Mouse (Mus musculus) adrenal gland, adult 18-20 months (tissue): ENCODE measurements around the gene Crybb1. TPM values are rescaled to one million over a fixed set of nuclear protein-coding genes. Genes with fewer than 3 reads are reported as not detected.

Source experiments
- DNase-seq, 2 experiments: peaks; one replicate each; pipeline ENCODE4 v3.0.0; 2021 to 2022; ENCODE audit warnings: low spot score in 2 of 2
- total RNA-seq, 2 experiments: library from RNA; stranded (reverse); gene quantifications; 1 replicate in 1 of 2; 2 replicates in 1 of 2; pipeline ENCODE4 v1.2.3; 2021

The Crybb1 gene
- total RNA-seq, 2 experiments from 2014 or later: 3.2 to 3.3 TPM

DNA sequence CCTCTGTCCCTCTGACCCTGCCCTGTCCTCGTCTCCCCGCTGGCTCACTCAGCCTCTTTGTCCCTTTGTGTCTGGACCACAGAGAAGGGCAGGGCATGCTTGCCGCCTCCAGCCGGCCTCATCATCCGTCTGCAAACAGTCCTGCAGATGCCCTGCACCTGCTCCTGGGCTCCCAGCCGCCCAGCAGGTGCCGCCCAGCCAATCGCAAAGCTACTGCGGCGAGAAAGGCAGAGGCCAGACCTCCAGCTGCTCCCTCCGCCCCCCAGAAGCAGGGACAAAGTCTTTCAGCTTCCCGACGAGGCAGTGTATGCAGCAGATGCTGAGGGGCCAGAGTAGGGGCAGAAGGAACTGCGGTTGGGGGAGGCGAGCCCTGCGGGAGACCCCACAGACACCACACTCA, 18.2 kb upstream of the Crybb1 start:
- no peak for DNase-seq

- DNase-seq: no peak
Measured at GRCm38 (mm10) chr5:112237866-112238570, 17.6 kb upstream of the Crybb1 start.

- no peak for DNase-seq
Measured at GRCm38 (mm10) chr5:112238781-112239482, 16.7 kb upstream of the Crybb1 start.

- DNase-seq: peak; percentile 92 to 94
Measured at GRCm38 (mm10) chr5:112240761-112241160, 14.9 kb upstream of the Crybb1 start.

DNA sequence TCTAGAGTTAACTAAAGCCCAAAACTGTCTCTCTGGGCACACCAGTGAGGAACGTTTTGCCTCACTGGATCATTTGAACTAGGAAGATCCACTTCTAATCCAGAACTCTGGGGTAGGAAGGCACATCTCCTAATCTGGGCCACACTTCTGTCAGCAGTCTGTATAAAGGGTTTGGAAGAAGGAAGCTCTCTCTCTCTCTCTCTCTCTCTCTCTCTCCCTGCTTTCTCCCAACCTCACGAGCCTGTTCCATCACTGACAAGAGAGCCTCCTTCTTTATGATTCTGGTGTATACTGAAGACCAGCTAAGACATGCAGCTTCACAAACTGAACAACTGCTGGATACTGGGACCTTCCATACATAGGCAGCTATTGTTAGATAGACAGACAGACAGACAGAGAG, 13.8 kb upstream of the Crybb1 start:
- no peak for DNase-seq

GRCm38 (mm10) chr5:112242361-112242778, 13.2 kb upstream of the Crybb1 start:
- no peak for DNase-seq

- no peak for DNase-seq
Measured at GRCm38 (mm10) chr5:112243041-112243440, 12.6 kb upstream of the Crybb1 start.

DNA sequence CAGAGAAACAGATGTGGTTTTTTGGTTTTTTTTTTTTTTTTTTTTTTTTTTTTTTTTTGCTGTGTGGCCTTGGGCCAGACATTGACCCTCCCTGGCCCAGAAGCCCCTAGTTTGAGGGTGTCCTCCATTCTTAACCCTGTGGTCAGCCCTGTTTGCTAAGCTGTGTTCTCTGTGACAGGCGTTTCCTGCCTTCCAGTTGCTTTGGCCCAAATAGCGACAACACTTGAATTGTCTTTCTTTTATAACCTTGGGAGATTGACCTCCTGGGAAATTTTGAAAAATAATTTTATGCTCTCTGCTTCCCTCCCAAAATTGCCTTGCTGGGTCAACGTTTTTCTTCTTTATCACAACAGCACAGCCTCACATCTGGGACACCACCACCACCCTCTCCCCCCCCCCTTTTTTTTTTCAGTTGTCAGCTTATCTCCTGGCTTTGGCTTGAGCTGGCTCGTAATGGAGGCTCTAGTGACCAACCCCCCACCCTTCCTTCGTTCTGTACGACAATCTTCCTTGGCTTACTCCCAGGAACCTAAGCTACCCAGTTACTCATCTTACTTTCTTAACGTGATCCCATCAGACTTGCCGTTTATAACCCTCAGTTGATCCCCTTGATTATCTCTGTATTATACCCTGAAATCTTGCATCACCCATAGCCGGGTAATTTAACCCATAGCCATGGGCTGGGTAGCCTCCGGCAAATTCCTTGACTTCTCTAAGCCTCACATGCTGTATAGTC, 11.9 kb upstream of the Crybb1 start:
- no peak for DNase-seq

DNA sequence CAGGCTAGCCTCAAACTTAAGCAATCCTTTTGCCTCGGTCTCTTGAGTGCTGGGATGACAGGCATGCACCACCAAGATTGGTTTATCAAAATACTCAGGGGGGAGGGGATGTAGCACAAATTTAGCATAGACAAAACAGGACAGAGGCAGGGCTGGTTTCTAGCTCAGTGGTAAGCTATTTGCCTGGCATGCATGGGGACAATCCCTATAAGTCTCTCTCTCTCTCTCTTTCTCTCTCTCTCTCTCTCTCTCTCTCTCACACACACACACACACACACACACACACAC, 11.4 kb upstream of the Crybb1 start:
- no peak for DNase-seq

GRCm38 (mm10) chr5:112244890-112245615, 10.6 kb upstream of the Crybb1 start:
- DNase-seq: no peak

GRCm38 (mm10) chr5:112247399-112247798, 8.2 kb upstream of the Crybb1 start:
- DNase-seq: no peak

- peak in 1 of 2 experiments; percentile 48 for DNase-seq
Measured at GRCm38 (mm10) chr5:112249106-112249505, 6.5 kb upstream of the Crybb1 start.

GRCm38 (mm10) chr5:112252400-112252799, 3.2 kb upstream of the Crybb1 start, which contains the start of gene Cryba4:
TSS of gene Cryba4 (minus strand) at chr5:112252518.
- DNase-seq: no peak

GRCm38 (mm10) chr5:112253169-112253568, 2.4 kb upstream of the Crybb1 start:
- DNase-seq: no peak

DNA sequence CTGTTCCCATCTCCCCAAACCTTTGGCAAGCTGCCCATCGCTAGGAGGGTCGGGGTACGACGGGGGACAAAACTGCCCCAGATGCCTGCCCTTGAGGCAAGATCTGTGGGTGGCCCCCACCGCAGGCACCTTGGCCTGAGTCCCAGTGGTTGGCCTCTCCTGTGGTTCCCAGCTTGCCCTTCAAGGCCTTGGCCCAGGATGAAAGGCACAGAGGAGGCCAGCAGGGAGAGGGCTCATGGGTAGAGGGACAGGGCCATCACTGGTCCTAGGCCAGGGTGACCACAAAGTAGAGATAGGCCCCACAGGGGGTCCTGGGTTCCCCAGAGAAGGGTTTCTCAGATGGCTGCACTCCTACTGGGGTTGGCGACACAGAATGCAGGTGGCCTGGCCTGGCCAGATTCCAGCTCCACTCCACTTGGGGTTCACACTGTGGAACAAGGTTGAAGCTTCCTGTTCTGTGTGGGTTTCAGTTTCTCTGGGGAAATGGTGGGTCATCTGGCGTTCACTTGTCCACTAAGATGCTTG, 1.3 kb upstream of the Crybb1 start:
- DNase-seq: peak; percentile 73 to 76

- DNase-seq: no peak
Measured at GRCm38 (mm10) chr5:112256457-112256856, 842 bp downstream of the Crybb1 start.

DNA sequence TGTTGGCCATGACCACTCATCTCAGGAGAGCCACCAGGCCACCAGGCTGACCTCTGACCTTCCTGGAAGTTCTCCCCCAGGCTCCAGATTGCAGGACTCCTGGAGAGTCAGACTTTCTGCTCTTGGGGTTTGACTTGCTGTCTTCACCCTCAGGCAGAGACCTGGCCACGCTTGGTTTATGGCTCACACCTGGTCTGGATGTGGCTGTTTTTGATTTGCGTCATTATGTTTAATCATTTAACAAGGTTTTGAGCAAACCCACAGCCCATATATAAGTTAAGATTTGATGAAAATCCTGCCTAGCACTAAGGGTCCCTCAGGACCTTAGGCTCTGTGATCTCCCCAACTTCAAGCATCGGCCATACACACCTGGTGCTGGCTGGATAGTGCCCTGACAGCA, 2.3 kb downstream of the Crybb1 start:
- DNase-seq: no peak

GRCm38 (mm10) chr5:112259862-112260650, 4.4 kb downstream of the Crybb1 start:
- no peak for DNase-seq

- DNase-seq: no peak
Measured at GRCm38 (mm10) chr5:112260818-112261217, 5.2 kb downstream of the Crybb1 start.

DNA sequence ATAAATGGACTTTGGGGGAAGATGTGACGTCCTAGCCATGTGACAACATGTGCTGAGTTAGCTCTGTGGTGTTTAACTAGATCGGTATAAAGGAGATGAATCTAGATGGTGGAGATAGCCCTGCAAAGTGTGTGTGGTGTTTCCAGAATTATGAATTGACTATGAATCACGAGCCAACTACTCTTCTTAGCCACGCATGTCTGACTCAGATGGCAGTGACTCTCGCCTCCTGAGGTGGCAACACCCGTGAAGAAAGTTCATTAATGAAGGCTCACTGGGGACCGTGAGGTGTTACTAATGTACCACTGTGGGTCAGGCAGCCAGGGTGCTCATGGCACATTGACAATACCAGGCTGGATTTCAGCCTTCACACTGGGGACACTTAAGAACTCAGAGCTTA, 8.5 kb downstream of the Crybb1 start:
- DNase-seq: peak in 1 of 2 experiments; percentile 14
